In the genomic region with DNA sequence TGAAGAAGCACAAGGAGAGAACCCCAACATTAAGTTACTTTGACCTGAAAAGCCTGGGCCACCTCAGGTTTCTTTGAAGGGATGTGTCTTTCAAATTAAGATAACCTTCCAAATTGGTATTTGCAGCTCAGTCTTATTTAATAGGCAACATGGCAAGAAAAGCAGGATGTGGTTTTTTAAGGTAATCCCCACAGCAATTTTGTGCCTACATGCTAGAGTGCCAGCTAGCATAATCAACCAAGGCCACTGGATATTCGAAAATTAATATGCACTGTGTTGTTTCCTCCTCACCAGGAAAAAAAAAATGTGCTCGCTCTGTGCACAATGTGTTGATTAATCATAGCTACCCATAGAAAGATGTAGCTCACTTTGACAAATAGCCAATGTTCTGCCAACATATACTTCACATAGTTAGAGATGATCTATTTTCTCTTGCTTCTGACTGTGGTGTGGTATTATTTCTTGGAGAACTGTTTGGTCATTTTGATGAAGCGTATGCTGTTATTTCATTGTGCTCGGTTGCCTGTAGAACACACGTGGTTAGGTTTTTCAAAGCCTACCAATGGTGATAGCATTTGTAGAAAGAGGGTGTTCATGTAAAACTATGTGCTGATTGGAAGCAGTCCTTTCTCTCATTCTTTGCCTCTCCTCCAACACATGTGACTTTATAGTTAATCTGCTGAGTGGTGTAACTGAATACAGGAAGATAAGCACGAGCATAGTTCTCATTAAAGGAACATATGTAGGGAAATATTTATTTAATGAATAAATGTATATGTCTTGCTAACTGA, we compare ENCODE assay signal across 9 mouse cellular contexts.
DNase-seq lines count a peak whose midpoint lies in the region; ATAC-seq lines count a peak whose summit lies in the region.
"Had no signal": no experiment of that assay in that cellular context is flagged by ENCODE, and none has a peak within 500 bp of the region (broad histone marks: within the 10 kb centered on the region; RNA-seq: fewer than 3 reads in every experiment).

No protein-coding gene starts in this region.

- no peak for DNase-seq in heart, postnatal 4 days
- peak; percentile 28 for DNase-seq in Muller cell, postnatal 12 days (ENCODE audit: inconsistent ontology term)
- peak; percentile 31 for DNase-seq in forebrain, embryonic 14.5 days (ENCODE audit: low spot score)
- DNase-seq in cerebellum, postnatal 25 days: no peak
- DNase-seq in adrenal gland, postnatal 25 days: no peak
- DNase-seq in adrenal gland, postnatal 10 days: no peak

- peak overlapping the region; percentile 76 for H3K27ac ChIP-seq in heart, embryonic 12.5 days (ENCODE audit: poor library complexity, severe bottlenecking)
- no peak overlapping the region for H3K27ac ChIP-seq in forebrain, embryonic 14.5 days (ENCODE audit: low read depth, low read length)
- H3K27ac ChIP-seq in midbrain, embryonic 12.5 days (replicated peaks): no peak overlapping the region
- H3K27ac ChIP-seq: liver, embryonic 12.5 days had no signal

- WGBS in heart, embryonic 12.5 days: 50% methylated on average over 6 of the region's 6 CpGs
- WGBS in forebrain, embryonic 14.5 days: 69% methylated on average over 6 of the region's 6 CpGs
- 65% methylated on average over 6 of the region's 6 CpGs for WGBS in midbrain, embryonic 12.5 days

- H3K4me1 ChIP-seq in heart, embryonic 12.5 days (replicated peaks): peaks cover 9% of the 10 kb centered on the region
- H3K4me1 ChIP-seq in forebrain, embryonic 14.5 days (ENCODE audit: control insufficient read depth, insufficient read depth, low read length): peaks cover 16% of the 10 kb centered on the region; the same call in 1 of the 2 replicates
- peaks cover 13% of the 10 kb centered on the region for H3K4me1 ChIP-seq in midbrain, embryonic 12.5 days
- H3K4me1 ChIP-seq: liver, embryonic 12.5 days had no signal

- H3K27me3 ChIP-seq in heart, embryonic 12.5 days (replicated peaks): no peaks in the 10 kb centered on the region
- no peaks in the 10 kb centered on the region for H3K27me3 ChIP-seq in forebrain, embryonic 14.5 days (replicated peaks; ENCODE audit: control insufficient read depth, insufficient read depth, low read length)
- no peaks in the 10 kb centered on the region for H3K27me3 ChIP-seq in midbrain, embryonic 12.5 days
- H3K27me3 ChIP-seq: liver, embryonic 12.5 days had no signal

- H3K4me2 ChIP-seq in heart, embryonic 12.5 days: peak overlapping the region; percentile 70
- peak overlapping the region; percentile 69 for H3K4me2 ChIP-seq in forebrain, embryonic 14.5 days (ENCODE audit: low read length)
- H3K4me2 ChIP-seq in midbrain, embryonic 12.5 days (replicated peaks): peak overlapping the region; percentile 64
- H3K4me2 ChIP-seq: liver, embryonic 12.5 days had no signal

- no peaks in the 10 kb centered on the region for H3K9me3 ChIP-seq in heart, embryonic 12.5 days (replicated peaks)
- no peaks in the 10 kb centered on the region for H3K9me3 ChIP-seq in forebrain, embryonic 14.5 days (replicated peaks; ENCODE audit: control insufficient read depth, low read length)
- H3K9me3 ChIP-seq in midbrain, embryonic 12.5 days: no peaks in the 10 kb centered on the region
- H3K9me3 ChIP-seq: liver, embryonic 12.5 days had no signal

- no peaks in the 10 kb centered on the region for H3K36me3 ChIP-seq in heart, embryonic 12.5 days
- H3K36me3 ChIP-seq in forebrain, embryonic 14.5 days (ENCODE audit: control insufficient read depth, insufficient read depth, low read length): no peaks in the 10 kb centered on the region
- no peaks in the 10 kb centered on the region for H3K36me3 ChIP-seq in midbrain, embryonic 12.5 days
- H3K36me3 ChIP-seq: liver, embryonic 12.5 days had no signal

- no peak for ATAC-seq in heart, embryonic 12.5 days (ENCODE audit: insufficient number of reproducible peaks, low FRiP score)
- no peak for ATAC-seq in forebrain, embryonic 14.5 days
- ATAC-seq in midbrain, embryonic 12.5 days (ENCODE audit: low FRiP score, low read depth): no peak
- ATAC-seq: liver, embryonic 12.5 days had no signal

- peak overlapping the region; percentile 51 for H3K4me3 ChIP-seq in heart, embryonic 12.5 days
- H3K4me3 ChIP-seq in forebrain, embryonic 14.5 days (ENCODE audit: low read depth, low read length): peak overlapping the region; percentile 36
- peak overlapping the region; percentile 6; the same call in 1 of the 2 replicates for H3K4me3 ChIP-seq in midbrain, embryonic 12.5 days
- H3K4me3 ChIP-seq: liver, embryonic 12.5 days had no signal

- H3K9ac ChIP-seq in heart, embryonic 12.5 days: peak overlapping the region; percentile 69
- no peak overlapping the region for H3K9ac ChIP-seq in forebrain, embryonic 14.5 days (ENCODE audit: low read length)
- 0 out of 2 replicates have a peak overlapping the region, but pooled peaks have one; percentile 16 for H3K9ac ChIP-seq in midbrain, embryonic 12.5 days (replicated peaks)
- H3K9ac ChIP-seq: liver, embryonic 12.5 days had no signal

Comparison
In these comparisons a context has a peak if more than half of its experiments do, and no peak if none do; other contexts are left out.
1. DNase-seq: peak in Muller cell, postnatal 12 days (single experiment) and forebrain, embryonic 14.5 days (single experiment); none in heart, postnatal 4 days (single experiment), cerebellum, postnatal 25 days (0 of 2), adrenal gland, postnatal 25 days (single experiment) and adrenal gland, postnatal 10 days (single experiment).
2. Peak in every context shown above with its lines, with median percentiles within 50 percentile points of each other: H3K4me2 ChIP-seq and H3K4me3 ChIP-seq.